Mouse (Mus musculus) intestine, embryonic 16.5 days (tissue): ENCODE results near the gene Nat9. TPM values are rescaled to one million over a fixed set of nuclear protein-coding genes. Genes with fewer than 3 reads are reported as not detected.
A peak's percentile ranks its signal among the peaks of the same experiment; 100 is the strongest.

ENCODE experiments used
- ATAC-seq: fragments of 200-750 bp; cut with Nextera tagmentation; 2 replicates; pipeline ENCODE4 v1.8.0; 2017; ENCODE audit warnings: moderate TSS enrichment, moderate library complexity
- H3K27ac ChIP-seq: fragments of 300-500 bp; sonication (generic); 2 replicates; pipeline ENCODE4 v1.5.1; 2014; ENCODE audit warnings: mild to moderate bottlenecking, low read length
- H3K27me3 ChIP-seq: fragments of 300-500 bp; sonication (generic); replicated peaks from 2 replicates; pipeline ENCODE4 v1.6.1; 2014; ENCODE audit warnings: low read length, control low read depth, mixed read lengths; ENCODE audit not compliant: control insufficient read depth, insufficient read depth
- H3K36me3 ChIP-seq: fragments of 300-500 bp; sonication (generic); 2 replicates; pipeline ENCODE4 v1.6.1; 2014; ENCODE audit warnings: low read length, control low read depth; ENCODE audit not compliant: control insufficient read depth, insufficient read depth
- H3K4me1 ChIP-seq: fragments of 300-500 bp; sonication (generic); 2 replicates; pipeline ENCODE4 v1.6.1; 2014; ENCODE audit warnings: low read length, control low read depth, mixed read lengths; ENCODE audit not compliant: control insufficient read depth, insufficient read depth
- H3K4me2 ChIP-seq: fragments of 300-500 bp; sonication (generic); 2 replicates; pipeline ENCODE4 v1.6.1; 2014; ENCODE audit warnings: low read depth, low read length, control low read depth
- H3K4me3 ChIP-seq: fragments of 300-500 bp; sonication (generic); 2 replicates; pipeline ENCODE4 v1.5.1; 2014; ENCODE audit warnings: mild to moderate bottlenecking, low read length
- H3K9ac ChIP-seq: fragments of 300-500 bp; sonication (generic); 2 replicates; pipeline ENCODE4 v1.6.1; 2014; ENCODE audit warnings: low read depth, low read length
- H3K9me3 ChIP-seq: fragments of 300-500 bp; sonication (generic); 2 replicates; pipeline ENCODE4 v1.6.1; 2016; ENCODE audit warnings: low read length, control low read depth; ENCODE audit not compliant: control insufficient read depth
- WGBS: fragments of 180-500 bp; shearing (Covaris S2); extraction: QIAGEN DNeasy Blood & Tissue Kit; methylation state at CpG from one replicate; pipeline ENCODE4 v1.1.7; 2014; 5-methylcytosine and 5-hydroxymethylcytosine counted together
- polyA plus RNA-seq: library from polyadenylated mRNA; unstranded; fragments of >200 nt; fragmentation: Nextera tagmentation; extraction: Ambion mirVana; gene quantifications from 2 replicates; pipeline ENCODE4 v1.2.1, GENCODE M21; 2015

Nat9 gene
- polyA plus RNA-seq, 1 experiment from 2014 or later: 24.9 TPM

DNA sequence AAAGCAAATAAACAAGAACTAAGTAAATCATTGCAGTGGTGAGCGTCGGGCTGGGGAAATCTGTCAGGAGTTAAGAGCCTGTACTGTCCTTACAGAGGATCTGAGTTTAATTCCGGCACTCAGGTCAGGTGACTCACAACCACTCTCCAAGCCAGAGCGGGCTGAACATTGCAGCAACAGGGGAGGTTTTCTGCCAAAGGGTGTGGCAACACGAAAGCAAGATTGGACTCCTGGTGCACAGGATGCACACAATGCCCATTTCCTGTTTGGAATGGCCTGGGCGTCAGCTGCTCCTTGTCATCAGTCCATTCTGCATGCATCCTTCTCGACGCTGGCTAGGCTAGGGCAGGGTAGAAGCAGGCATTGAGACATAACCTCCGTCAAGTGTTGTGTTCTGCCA, 31.6 kb upstream of the Nat9 start:
- Histone ChIP-seq H3K4me1 (peaks cover 25% of the 10 kb centered on the region), H3K4me2 (no peak overlapping the region), H3K27me3 (no peaks in the 10 kb centered on the region; the same call in 1 of the 2 replicates), H3K4me3 (no peak overlapping the region), H3K36me3 (no peaks in the 10 kb centered on the region), H3K9ac (no peak overlapping the region), H3K9me3 (no peaks in the 10 kb centered on the region), H3K27ac (no peak overlapping the region)
- 48% methylated on average over 9 of the region's 9 CpGs for WGBS
- peak; percentile 78 for ATAC-seq

DNA sequence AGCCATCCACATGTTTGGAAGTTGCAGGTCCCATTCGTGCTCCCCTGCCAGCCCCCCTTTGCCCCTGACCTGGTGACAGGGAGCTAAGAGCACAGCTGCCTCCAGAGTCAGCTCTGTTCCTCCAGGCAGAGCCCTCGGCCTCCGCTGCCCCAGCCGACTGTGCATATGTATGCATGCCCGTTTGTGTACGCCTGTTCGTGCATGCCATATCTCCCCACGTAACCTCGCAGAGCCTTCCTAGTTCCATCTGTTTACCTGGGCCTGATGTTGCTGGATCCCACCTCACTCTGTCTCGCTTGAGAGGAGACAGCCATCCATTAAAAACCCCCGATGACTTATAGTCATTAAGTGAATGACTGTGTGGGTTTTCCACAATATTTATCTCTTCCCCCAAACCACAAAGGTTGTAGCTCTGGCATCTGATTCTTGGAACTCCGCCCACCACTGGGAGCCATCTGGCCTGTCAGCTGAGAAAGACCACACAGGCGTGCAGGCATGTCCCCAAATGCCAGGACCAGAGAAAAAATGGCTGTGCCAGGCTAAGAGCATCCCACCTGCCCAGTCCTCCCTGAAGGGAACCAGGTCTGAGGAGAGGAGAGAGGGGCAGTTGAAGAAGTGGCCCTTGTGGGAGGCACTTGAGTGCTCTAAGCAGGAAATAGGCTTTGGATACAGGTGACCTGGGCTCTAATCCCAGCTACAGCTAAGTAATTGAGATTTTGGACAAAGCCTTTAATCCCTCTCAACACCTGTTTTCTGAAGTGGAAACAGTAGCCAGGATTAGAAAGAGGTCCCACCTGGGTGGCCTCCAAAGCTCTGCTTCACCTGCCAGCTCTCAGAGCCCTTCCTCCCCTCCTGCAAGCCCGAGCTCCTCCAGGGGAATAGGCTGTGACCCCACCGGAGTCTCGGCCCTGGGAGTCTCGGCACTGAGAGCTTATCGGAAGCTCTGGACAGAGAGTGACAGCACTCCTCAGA, 30.1 kb upstream of the Nat9 start:
- Histone ChIP-seq H3K36me3 (no peaks in the 10 kb centered on the region), H3K9me3 (no peaks in the 10 kb centered on the region), H3K9ac (no peak overlapping the region), H3K4me3 (no peak overlapping the region), H3K4me1 (peaks cover 23% of the 10 kb centered on the region), H3K27me3 (no peaks in the 10 kb centered on the region; the same call in 1 of the 2 replicates), H3K4me2 (no peak overlapping the region), H3K27ac (no peak overlapping the region)
- WGBS: 58% methylated on average over 18 of the region's 18 CpGs
- ATAC-seq: no peak

DNA sequence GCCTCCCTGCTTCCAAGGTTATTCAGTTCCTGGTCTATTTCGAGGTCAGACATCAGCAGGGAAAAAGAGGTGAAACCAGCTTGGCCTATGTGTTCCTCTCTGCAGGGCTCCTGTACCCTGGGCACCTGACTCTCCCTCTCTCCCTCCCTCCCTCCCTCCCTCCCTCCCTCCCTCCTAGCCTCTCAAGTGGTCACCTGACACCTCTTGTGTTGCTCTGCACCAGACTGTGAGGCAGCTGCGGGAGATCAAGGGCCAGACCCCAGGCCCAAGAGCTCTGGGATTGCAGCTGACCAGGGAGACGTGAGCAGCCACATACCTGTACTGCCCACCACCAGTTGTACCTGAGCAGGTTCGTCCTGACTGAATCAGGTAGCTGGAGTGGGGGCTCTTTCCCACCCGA, 27.5 kb upstream of the Nat9 start:
- ATAC-seq: no peak
- H3K4me3 ChIP-seq: no peak overlapping the region
- no peak overlapping the region for H3K4me2 ChIP-seq
- H3K9me3 ChIP-seq: no peaks in the 10 kb centered on the region
- WGBS: 41% methylated on average over 5 of the region's 5 CpGs
- H3K27ac ChIP-seq: no peak overlapping the region
- H3K9ac ChIP-seq: no peak overlapping the region
- no peaks in the 10 kb centered on the region for H3K27me3 ChIP-seq
- no peaks in the 10 kb centered on the region for H3K36me3 ChIP-seq
- peaks cover 13% of the 10 kb centered on the region for H3K4me1 ChIP-seq

DNA sequence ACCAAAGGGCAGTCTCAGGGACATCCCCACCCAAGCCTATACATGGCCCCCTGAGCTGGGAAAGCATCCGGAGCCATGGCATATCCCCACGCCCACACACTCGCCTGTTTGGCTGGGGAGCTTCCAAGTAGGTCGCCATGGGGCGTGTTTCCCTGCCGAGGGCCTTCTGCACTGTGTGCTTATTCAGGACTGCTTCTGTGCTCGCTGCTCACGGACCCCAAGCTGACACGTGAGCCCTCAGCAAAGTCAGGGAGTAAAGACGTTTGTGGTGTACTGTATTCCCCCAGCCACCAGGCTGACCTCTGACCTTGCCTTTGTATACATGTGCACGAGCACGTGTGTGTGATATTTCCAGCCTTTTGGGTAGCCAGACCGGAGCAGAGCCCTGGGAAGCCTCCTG, 24.5 kb upstream of the Nat9 start:
- H3K36me3 ChIP-seq: no peaks in the 10 kb centered on the region
- no peaks in the 10 kb centered on the region for H3K9me3 ChIP-seq
- H3K27ac ChIP-seq: no peak overlapping the region
- no peak overlapping the region for H3K9ac ChIP-seq
- no peak for ATAC-seq
- WGBS: 44% methylated on average over 13 of the region's 13 CpGs
- no peaks in the 10 kb centered on the region for H3K4me1 ChIP-seq
- H3K4me2 ChIP-seq: no peak overlapping the region
- no peaks in the 10 kb centered on the region for H3K27me3 ChIP-seq
- no peak overlapping the region for H3K4me3 ChIP-seq

DNA sequence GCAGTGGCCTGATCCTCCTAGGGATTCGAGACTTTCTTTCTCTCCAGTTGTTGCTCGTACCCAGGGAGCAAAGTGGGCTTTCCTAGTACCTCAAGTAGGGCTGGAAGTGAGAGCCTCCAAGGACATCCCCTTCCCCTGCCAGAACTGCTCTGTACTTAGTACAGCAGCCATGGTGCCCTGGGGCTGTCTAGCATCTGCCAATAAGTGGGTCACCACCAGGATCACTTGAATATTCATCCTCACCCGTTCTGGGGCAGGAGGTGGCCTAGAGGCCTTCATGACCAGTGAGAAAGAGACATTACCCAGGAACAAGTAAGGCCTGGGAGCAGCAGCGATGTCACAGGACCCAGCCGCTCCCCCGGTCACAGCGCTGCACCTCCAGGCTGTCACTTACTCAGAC, 22.3 kb upstream of the Nat9 start:
- no peak overlapping the region for H3K27ac ChIP-seq
- no peak for ATAC-seq

DNA sequence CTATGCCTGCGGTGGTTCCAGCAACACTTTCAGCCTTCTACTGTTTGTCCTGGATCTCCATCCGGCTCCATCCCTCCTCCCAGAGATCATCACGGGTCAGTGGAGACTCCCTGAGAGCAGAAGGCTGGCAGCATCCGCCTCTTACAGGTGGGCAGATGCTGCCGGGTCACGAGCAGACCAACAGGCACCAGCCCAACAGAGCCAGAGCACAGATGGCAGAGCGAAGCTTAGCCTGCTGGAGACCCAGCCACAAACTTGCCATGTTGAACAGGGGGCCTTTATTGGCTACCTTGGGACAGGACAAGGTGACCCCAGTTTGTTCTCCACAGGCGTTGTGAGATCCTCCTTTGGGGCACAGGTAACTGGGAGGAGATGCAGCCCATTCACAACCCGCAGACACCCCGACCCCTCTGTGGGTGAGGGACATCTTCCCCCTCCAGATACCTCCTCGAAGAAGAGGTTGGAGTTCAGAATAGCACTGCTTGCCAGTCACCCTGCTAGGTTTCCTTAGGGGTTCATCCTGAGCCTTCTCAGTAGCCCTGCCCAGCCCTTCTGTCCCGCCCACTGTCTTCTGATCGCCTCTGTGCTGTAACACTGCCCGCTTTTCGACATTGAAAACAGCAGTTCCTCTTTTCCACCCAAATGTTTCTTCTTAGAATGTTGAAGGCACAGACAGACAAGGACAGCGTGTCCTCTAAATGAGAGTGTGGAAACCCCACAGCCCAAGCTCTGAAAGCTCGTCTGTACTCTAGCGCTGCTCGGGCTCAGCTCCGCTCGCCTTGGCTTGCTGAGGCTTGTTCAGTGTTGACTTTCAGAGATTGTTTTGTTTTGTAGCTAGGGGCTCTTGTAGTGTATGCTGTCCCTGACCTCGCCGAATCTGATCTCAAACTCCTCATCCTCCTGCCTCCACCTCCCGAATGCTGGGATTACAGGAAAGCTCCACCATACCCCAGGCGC, 21.4 kb upstream of the Nat9 start:
- H3K27ac ChIP-seq: no peak overlapping the region
- ATAC-seq: no peak
- H3K4me1 ChIP-seq: no peaks in the 10 kb centered on the region
- no peak overlapping the region for H3K4me2 ChIP-seq
- H3K9me3 ChIP-seq: no peaks in the 10 kb centered on the region
- H3K9ac ChIP-seq: no peak overlapping the region
- no peak overlapping the region for H3K4me3 ChIP-seq
- no peaks in the 10 kb centered on the region for H3K27me3 ChIP-seq
- WGBS: 82% methylated on average over 25 of the region's 25 CpGs
- H3K36me3 ChIP-seq: no peaks in the 10 kb centered on the region

More for the DNA sequence above, 22.3 kb upstream of the Nat9 start:
- Histone ChIP-seq H3K9me3 (no peaks in the 10 kb centered on the region), H3K9ac (no peak overlapping the region), H3K27me3 (no peaks in the 10 kb centered on the region), H3K36me3 (no peaks in the 10 kb centered on the region), H3K4me1 (no peaks in the 10 kb centered on the region), H3K4me3 (no peak overlapping the region), H3K4me2 (no peak overlapping the region)
- 83% methylated on average over 7 of the region's 7 CpGs for WGBS

DNA sequence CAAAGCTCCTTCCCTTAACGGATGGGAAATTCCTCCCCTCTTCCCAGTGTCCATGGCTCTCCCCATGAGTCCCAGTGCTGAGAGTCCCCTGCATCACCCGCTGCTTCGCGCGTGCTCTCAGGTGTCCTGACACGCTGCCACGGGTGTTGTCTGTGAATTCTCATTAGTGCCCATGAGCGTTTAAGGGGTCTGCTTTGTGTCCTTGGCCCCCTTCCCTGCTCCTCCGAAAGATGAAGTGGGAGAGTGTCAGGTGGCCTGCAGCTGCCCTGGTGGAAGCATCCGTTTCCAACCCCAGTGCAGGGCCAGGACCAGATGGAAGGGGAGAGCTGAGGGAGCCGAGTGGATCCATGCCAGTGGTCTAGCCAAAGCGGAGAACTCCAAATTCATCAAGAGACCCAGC, 20.5 kb upstream of the Nat9 start:
- H3K9me3 ChIP-seq: no peaks in the 10 kb centered on the region
- ATAC-seq: no peak
- H3K4me2 ChIP-seq: no peak overlapping the region
- no peak overlapping the region for H3K27ac ChIP-seq
- no peaks in the 10 kb centered on the region for H3K36me3 ChIP-seq
- H3K27me3 ChIP-seq: no peaks in the 10 kb centered on the region
- WGBS: 72% methylated on average over 12 of the region's 12 CpGs
- H3K9ac ChIP-seq: no peak overlapping the region
- H3K4me1 ChIP-seq: no peaks in the 10 kb centered on the region
- H3K4me3 ChIP-seq: no peak overlapping the region

DNA sequence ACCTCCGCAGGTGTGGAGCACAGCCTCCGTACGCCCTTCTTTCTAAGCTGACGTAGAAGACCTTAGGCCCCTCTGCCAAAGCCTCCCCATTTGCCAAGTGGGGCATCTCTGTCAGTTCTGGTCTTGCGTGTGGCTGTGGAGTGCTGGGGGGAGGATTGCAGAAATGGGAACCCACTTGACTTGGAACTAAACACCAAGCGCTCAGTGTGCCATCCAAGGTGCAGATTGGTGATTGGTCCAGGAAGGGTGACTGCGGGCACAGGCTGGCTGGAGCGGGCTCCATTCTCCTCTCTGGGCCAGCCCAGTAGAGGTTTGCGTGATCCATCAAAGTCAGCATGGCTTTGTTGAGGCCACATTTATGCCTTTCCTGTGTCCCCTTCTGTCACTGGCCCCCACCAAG, 15.1 kb upstream of the Nat9 start:
- ATAC-seq: no peak
- Histone ChIP-seq H3K9me3 (no peaks in the 10 kb centered on the region), H3K27ac (no peak overlapping the region), H3K4me1 (no peaks in the 10 kb centered on the region), H3K36me3 (0 out of 2 replicates have a peak, but pooled peaks cover 3% of the 10 kb centered on the region), H3K9ac (no peak overlapping the region), H3K4me2 (no peak overlapping the region), H3K27me3 (no peaks in the 10 kb centered on the region), H3K4me3 (no peak overlapping the region)
- 93% methylated on average over 9 of the region's 9 CpGs for WGBS

DNA sequence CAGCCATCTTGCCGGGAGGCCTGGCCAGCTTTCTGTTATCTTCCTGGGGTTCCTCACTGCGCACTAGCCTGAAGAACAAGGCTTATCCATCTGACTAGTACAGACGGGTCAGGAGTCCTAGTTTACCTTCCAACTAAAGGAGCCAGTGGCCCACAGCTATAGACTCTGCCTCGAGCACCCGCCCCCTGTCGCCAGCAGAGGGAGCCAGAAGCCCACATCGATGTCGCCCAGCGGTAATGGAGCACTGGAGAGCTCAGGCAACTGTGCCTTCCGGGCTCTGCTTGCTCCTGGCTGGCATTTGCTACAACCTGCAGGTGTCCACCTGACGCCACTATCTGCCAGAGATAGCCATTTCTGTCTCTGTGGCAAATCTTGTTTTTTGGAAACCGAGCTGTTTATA, 14.7 kb upstream of the Nat9 start:
- no peak overlapping the region for H3K27ac ChIP-seq
- ATAC-seq: peak; percentile 81
- H3K4me1 ChIP-seq: no peaks in the 10 kb centered on the region
- H3K4me3 ChIP-seq: no peak overlapping the region
- no peak overlapping the region for H3K4me2 ChIP-seq
- 12% methylated on average over 12 of the region's 12 CpGs for WGBS
- no peak overlapping the region for H3K9ac ChIP-seq
- H3K9me3 ChIP-seq: no peaks in the 10 kb centered on the region
- H3K27me3 ChIP-seq: no peaks in the 10 kb centered on the region
- 0 out of 2 replicates have a peak, but pooled peaks cover 3% of the 10 kb centered on the region for H3K36me3 ChIP-seq
